ENCODE assay signal across 8 mouse cellular contexts in the genomic region with DNA sequence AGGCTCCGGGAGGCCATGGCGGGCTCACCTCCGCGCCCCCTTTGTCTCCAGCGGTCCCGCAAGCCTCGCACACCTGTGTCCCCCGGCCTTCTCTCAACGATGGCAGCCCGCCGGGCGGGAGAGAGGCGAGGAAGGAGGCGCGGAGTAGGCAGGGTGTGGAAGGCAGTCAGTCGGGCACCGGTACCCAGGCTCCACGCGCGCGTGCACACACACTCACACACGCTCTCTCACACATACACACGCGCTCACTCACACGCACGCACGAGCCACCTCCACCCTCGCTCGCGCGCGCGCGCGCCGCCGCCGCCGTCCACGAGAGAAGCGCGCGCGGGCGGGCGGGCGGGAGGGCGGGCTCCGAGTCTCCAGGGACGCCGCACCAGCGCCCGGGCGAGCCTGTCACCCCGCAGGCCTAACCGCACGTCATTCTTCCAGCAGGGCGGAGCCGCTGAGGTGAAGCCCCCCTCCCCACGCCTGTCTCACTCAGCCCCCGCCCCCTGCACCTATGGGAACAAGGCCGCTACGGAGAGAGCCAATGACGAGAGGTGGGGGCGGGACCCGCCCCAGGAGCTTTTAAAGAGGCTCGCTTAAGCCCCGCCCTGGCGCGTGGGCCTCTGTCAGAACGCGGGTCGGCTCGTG. TPM values are rescaled to one million over a fixed set of nuclear protein-coding genes. Genes with fewer than 3 reads are reported as not detected.
DNase-seq lines count a peak whose midpoint lies in the region; ATAC-seq and TF ChIP-seq lines count a peak whose summit lies in the region.

A gene (minus strand): TSS at position 357 of the 636 bp plus-strand sequence.

- peak within 1 kb of the TSS; percentile 93 for H3K27ac ChIP-seq in layer of hippocampus, adult 2 months

- no peaks in the 10 kb centered on the region for H3K9me3 ChIP-seq in E14TG2a.4 (ENCODE audit: low read length)

- no peak for TF ChIP-seq POLR2A in lung, adult 2 months (IDR thresholded peaks at IDR 0.05; ENCODE audit: borderline replicate concordance, extremely low read depth, low read depth, low read length)

- H3K4me1 ChIP-seq in E14TG2a.4 (replicated peaks; ENCODE audit: low read depth, low read length): peaks cover 5% of the 10 kb centered on the region
- H3K4me1 ChIP-seq in lung, adult 2 months (ENCODE audit: control insufficient read depth, insufficient read depth, low read length): no peaks in the 10 kb centered on the region

- peaks cover 9% of the 10 kb centered on the region for H3K27me3 ChIP-seq in E14TG2a.4 (ENCODE audit: insufficient read depth, low read length)

- DNase-seq in cerebellum, adult 18-20 months: peak; percentile 95 to 96
- peak; percentile 88 for DNase-seq in forelimb bud, embryonic 11.5 days (ENCODE audit: low read depth, low spot score)
- DNase-seq in heart, postnatal 4 days: peak; percentile 86
- DNase-seq in layer of hippocampus, adult 2 months (ENCODE audit: low spot score in 2 of 2): peak; percentile 92 to 93
- peak; percentile 85 for DNase-seq in lung, adult 2 months
- peak; percentile 93 for DNase-seq in testis, postnatal 14 days (ENCODE audit: low spot score)

- peak; percentile 89 for ATAC-seq in neutrophil, adult 5-6 weeks (ENCODE audit: extremely low read depth, insufficient number of reproducible peaks, low FRiP score, poor library complexity, severe bottlenecking)

- TF ChIP-seq CTCF in E14TG2a.4 (conservative IDR thresholded peaks at IDR 0.05; ENCODE audit: low read length): no peak
- no peak for TF ChIP-seq CTCF in layer of hippocampus, adult 2 months (conservative IDR thresholded peaks at IDR 0.05)
- no peak for TF ChIP-seq CTCF in lung, adult 2 months (IDR thresholded peaks at IDR 0.05; ENCODE audit: insufficient read depth, low read length)

- WGBS in lung, adult 2 months: under 1% methylated on average over 73 of the region's 74 CpGs

- no peaks in the 10 kb centered on the region for H3K36me3 ChIP-seq in E14TG2a.4 (ENCODE audit: insufficient read depth, low read length)

- H3K4me3 ChIP-seq in E14TG2a.4 (replicated peaks; ENCODE audit: low read length): peak within 1 kb of the TSS; percentile 97
- peak within 1 kb of the TSS; percentile 83 for H3K4me3 ChIP-seq in layer of hippocampus, adult 2 months
- H3K4me3 ChIP-seq in lung, adult 2 months (replicated peaks; ENCODE audit: extremely low read depth, low read depth, low read length): peak within 1 kb of the TSS; percentile 79

RNA-seq across cellular contexts. Expression of the gene that starts here (rescaled TPM):
- total RNA-seq in heart, postnatal 4 days (2021): 1 to 10 TPM; 1.4 to 1.8 TPM
- 10 to 100 TPM; 31.8 to 32.7 TPM for total RNA-seq in layer of hippocampus, adult 2 months (2021)
- polyA plus RNA-seq in lung, adult 2 months (2012; rRNA removed): 0.25 and 0.35 TPM in 2 replicates
- total RNA-seq in neutrophil, adult 5-6 weeks (2017): 0.93 and 0.98 TPM in 2 replicates

Comparison
In these comparisons a context has a peak if more than half of its experiments do, and no peak if none do; other contexts are left out.
1. Peak in every context shown above with its lines: DNase-seq, ATAC-seq, H3K4me3 ChIP-seq and H3K27ac ChIP-seq.
2. RNA of the gene that starts here (total RNA-seq): 31.8 to 32.7 TPM in layer of hippocampus, adult 2 months; 1.4 to 1.8 TPM in heart, postnatal 4 days and 0.93 to 0.98 TPM in neutrophil, adult 5-6 weeks; every median in the first group is over 10 times any median in the second.
3. Peak in DNase-seq and H3K4me3 ChIP-seq in lung, adult 2 months; RNA of the gene not detected or under 1 TPM.
4. Peak in ATAC-seq in neutrophil, adult 5-6 weeks; RNA of the gene not detected or under 1 TPM.